Mouse (Mus musculus) olfactory bulb, adult 2 months (tissue): ENCODE measurements around the gene Rhox4d.
"Not testable (repeated sequence)": the region's sequence is repeated elsewhere in the genome, so short reads cannot be mapped to it uniquely, and the experiment has no call there.

Experiments
- CTCF ChIP-seq: fragments of 200-500 bp; IDR thresholded peaks from 2 replicates; pipeline ENCODE4 v1.5.1; 2012; ENCODE audit warnings: low read depth, mild to moderate bottlenecking, low read length, moderate library complexity; ENCODE audit not compliant: insufficient read depth
- POLR2A ChIP-seq: fragments of 200-500 bp; IDR thresholded peaks from 2 replicates; pipeline ENCODE4 v1.6.1; 2012; ENCODE audit warnings: mild to moderate bottlenecking, low read depth, low read length, moderate library complexity; ENCODE audit not compliant: insufficient read depth

DNA sequence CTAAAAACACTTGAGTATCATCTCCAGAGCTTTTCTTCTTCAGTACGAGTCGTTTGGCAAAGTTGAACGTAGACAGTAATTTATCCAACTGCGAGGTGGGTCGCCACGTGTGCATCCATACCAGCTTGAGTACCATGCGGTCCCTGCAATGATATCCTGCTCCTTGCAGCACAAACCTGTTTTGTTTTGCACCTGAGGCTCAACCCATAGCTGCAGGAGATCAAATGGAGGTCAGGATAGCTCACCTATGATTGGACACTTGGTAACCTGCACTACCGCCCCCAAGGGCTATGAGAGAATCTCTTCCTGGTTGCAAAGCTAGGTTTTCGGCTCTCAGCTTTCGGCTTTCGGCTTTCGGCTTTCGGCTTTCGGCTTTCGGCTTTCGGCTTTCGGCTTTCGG is 43.0 kb downstream of the Rhox4d start, which contains the start of gene Rhox4e:
- not testable (repeated sequence) for TF ChIP-seq CTCF, POLR2A
